Mouse (Mus musculus): ENCODE data around the gene Pheta2.
A peak's percentile ranks its signal among the peaks of the same experiment; 100 is the strongest.
"Not testable (repeated sequence)": the region's sequence is repeated elsewhere in the genome, so short reads cannot be mapped to it uniquely, and the experiment has no call there.

Pheta2 gene

GRCm38 (mm10) chr15:82368851-82369250, 30.1 kb downstream of the Pheta2 start:
- no peak for DNase-seq (ENCODE audit: low spot score)

GRCm38 (mm10) chr15:82372446-82372845, 33.7 kb downstream of the Pheta2 start:
- DNase-seq (ENCODE audit: low spot score): no peak

- DNase-seq (ENCODE audit: low spot score): no peak
These were observed 34.2 kb downstream of the Pheta2 start for GRCm38 (mm10) chr15:82372991-82373390.

GRCm38 (mm10) chr15:82374437-82374836, 35.7 kb downstream of the Pheta2 start:
- no peak for DNase-seq (ENCODE audit: low spot score)

DNA sequence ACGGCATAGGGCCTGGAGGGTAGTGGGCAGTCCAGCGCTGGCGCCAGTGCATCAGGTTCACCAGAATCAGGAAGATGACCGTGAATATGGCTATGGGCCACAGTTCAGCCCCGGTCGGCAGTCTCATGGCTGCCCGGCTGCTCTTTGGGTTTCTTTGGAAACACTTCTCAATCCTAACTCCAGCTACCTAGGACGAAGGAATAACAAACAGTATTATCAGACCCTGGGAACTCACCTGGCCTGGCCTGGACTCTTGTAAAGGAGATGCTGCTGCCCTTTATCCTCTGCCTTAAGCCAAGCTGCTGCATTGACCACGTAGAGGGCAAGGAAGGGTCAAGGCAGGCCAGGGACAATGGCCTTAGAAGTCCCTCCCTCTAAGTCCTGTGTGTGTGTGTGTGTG, 37.1 kb downstream of the Pheta2 start:
- no peak for DNase-seq (ENCODE audit: low spot score)

DNA sequence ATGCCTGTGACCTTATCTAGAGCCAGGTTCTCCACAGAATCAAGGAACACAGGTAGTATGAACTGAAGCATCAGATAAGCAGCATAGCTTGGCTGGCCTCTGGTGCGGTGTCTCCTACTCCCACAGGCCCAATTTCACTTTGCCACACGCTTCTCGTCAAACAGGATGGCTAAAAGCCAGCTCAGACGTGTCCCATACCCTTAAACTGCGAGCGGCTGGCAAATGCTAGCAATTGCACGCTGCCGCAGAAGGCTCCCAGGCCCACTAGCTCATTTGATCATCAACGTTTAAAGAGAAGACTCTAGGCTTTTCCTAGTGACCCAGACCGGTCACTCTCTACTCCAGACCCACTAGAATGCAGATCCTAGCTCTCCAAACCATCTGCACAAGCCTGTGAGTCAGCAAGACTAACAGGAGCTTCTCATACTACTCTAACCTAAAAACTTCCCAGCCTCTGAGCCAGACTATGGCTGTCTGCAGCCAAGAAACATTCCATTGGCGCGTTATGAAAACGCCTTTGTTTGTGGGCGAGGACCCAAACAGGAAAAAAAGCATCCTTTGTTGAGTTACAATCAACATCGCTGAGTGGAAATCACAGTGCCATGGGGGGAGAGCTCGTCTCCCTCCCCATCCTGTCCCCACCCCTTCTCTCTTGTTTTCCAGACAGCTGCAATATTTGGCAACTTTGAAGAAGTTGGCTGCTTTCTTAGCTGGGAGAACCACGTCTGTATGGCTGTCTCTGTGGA, 37.8 kb downstream of the Pheta2 start:
- DNase-seq (ENCODE audit: low spot score): peak; percentile 58

GRCm38 (mm10) chr15:82377701-82378100, 39.0 kb downstream of the Pheta2 start:
- DNase-seq (ENCODE audit: low spot score): no peak

- no peak for DNase-seq (ENCODE audit: low spot score)
These were observed 39.8 kb downstream of the Pheta2 start for GRCm38 (mm10) chr15:82378261-82379180.

DNA sequence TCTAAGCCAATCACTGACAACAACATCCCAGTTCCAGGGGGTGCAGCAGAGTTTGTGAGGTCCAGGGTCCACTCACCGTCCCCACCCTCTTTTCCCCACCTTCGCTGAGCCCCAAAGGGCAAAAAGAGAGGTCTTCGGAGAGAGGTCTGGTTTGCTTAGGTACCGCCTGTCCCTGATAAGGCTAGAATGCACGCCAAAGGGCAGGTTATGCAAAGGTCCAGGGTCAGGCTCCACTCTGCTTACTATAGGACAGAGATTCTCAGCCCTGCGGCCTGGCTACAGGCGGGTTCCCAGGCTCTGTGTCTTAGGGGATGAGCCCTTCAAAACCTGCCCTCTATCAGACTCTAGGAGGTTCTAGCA, 40.7 kb downstream of the Pheta2 start:
- no peak for DNase-seq (ENCODE audit: low spot score)

DNA sequence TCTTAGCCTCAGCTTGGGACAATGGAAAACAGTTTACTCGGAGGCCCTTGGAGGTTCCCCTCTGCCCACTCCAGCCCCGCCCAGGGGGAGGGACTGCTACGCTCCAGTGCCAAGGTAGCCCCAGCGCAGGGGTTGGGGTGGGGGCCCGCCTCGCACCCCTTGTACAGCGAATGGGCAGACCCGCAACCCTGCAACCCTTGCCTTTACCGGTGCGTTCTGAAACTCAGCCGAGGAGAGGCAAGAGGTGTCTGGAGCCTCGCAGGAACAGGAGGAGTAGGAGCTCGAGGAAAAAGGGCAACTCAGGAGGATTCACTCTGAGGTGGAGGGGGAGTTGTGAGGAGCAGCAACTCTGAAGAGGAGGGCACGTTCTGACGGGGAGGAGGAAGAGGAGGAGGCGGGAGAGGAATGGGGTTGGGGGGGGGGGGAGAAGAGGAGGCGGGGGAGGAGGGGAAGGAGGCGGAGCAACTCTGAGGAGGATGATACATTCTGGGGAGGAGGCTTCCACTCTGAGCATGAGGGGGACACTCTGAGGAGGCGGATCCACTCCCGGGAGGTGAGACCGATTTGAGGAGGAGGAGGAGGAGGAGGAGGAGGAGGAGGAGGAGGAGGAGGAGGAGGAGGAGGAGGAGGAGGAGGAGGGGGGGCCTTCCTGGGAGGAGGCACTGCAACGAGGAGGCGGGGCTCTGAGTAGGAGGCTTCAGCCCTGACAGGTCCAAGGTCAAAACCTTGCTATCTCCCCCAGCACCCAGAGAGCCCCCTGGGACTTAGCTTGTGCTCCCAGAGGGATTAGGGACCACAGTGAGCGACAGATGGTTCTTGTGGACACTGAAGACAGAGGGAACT, 41.4 kb downstream of the Pheta2 start, which contains the start of gene Cyp2d22:
TSS of gene Cyp2d22 (minus strand) at position 390 of the 843 bp plus-strand sequence.
- DNase-seq (ENCODE audit: low spot score): no peak

- DNase-seq (ENCODE audit: low spot score): no peak
These were observed 41.9 kb downstream of the Pheta2 start for GRCm38 (mm10) chr15:82380714-82381062.

DNA sequence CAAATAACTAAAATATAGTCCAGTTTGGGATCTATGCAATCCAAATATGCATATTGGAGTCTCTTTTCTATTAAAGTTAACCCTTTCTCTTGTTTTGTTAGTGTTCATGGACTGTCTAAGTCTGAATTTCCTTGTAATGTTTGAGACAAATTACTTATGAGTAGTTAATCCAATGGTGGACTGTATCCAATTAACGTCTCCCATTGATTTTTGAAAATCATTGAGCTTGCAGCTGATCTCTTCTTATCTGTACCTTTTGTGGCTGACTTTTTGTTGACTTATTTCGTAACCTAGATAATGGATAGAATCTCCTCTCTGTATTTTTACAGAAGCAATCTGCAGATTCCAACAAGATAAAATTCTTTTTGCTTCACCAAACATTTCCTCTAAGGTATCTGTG, 43.7 kb downstream of the Pheta2 start:
- DNase-seq (ENCODE audit: low spot score): no peak

GRCm38 (mm10) chr15:82385729-82386128, 47.0 kb downstream of the Pheta2 start:
- no peak for DNase-seq (ENCODE audit: low spot score)

GRCm38 (mm10) chr15:82389916-82390315, 51.2 kb downstream of the Pheta2 start:
- DNase-seq (ENCODE audit: low spot score): not testable (repeated sequence)

GRCm38 (mm10) chr15:82393922-82394321, 55.2 kb downstream of the Pheta2 start, which contains the start of gene Cyp2d11:
TSS of gene Cyp2d11 (minus strand) at chr15:82394022.
- not testable (repeated sequence) for DNase-seq (ENCODE audit: low spot score)
